Mouse (Mus musculus) limb, embryonic 14.5 days (tissue): Measurements from ENCODE around the gene Elmo1. TPM values are rescaled to one million over a fixed set of nuclear protein-coding genes. Genes with fewer than 3 reads are reported as not detected.

Source experiments
- ATAC-seq: fragments of 200-750 bp; cut with Nextera tagmentation; 2 replicates; pipeline ENCODE4 v1.8.0; 2017; ENCODE audit warnings: low read depth, moderate number of reproducible peaks, moderate TSS enrichment; ENCODE audit not compliant: low FRiP score
- DNase-seq: peaks from one replicate; pipeline ENCODE4 v3.0.0-alpha.2; 2015; ENCODE audit warnings: low spot score
- H3K27ac ChIP-seq: fragments of 300-500 bp; sonication (generic); replicated peaks from 2 replicates; pipeline ENCODE4 v1.5.1; 2014; ENCODE audit warnings: low read depth, mild to moderate bottlenecking, low read length, moderate library complexity, mixed read lengths
- H3K27me3 ChIP-seq: fragments of 300-500 bp; sonication (generic); 2 replicates; pipeline ENCODE4 v1.6.1; 2014; ENCODE audit warnings: low read length, mixed read lengths; ENCODE audit not compliant: control insufficient read depth, insufficient read depth
- H3K36me3 ChIP-seq: fragments of 300-500 bp; sonication (generic); 2 replicates; pipeline ENCODE4 v1.6.1; 2014; ENCODE audit warnings: mild to moderate bottlenecking, low read length, moderate library complexity, mixed read lengths; ENCODE audit not compliant: control insufficient read depth, insufficient read depth
- H3K4me1 ChIP-seq: fragments of 300-500 bp; sonication (generic); 2 replicates; pipeline ENCODE4 v1.6.1; 2014; ENCODE audit warnings: antibody characterized with exemption, low read length, mixed read lengths; ENCODE audit not compliant: control insufficient read depth, insufficient read depth
- H3K4me2 ChIP-seq: fragments of 300-500 bp; sonication (generic); replicated peaks from 2 replicates; pipeline ENCODE4 v1.6.1; 2014; ENCODE audit warnings: low read depth, mild to moderate bottlenecking, low read length, moderate library complexity; ENCODE audit not compliant: severe bottlenecking
- H3K4me3 ChIP-seq: fragments of 300-500 bp; sonication (generic); replicated peaks from 2 replicates; pipeline ENCODE4 v1.5.1; 2014; ENCODE audit warnings: low read length
- H3K9ac ChIP-seq: fragments of 300-500 bp; sonication (generic); 2 replicates; pipeline ENCODE4 v1.6.1; 2014; ENCODE audit warnings: mild to moderate bottlenecking, low read depth, low read length, moderate library complexity; ENCODE audit not compliant: severe bottlenecking
- H3K9me3 ChIP-seq: fragments of 300-500 bp; sonication (generic); 2 replicates; pipeline ENCODE4 v1.6.1; 2016; ENCODE audit warnings: low read length; ENCODE audit not compliant: control insufficient read depth
- POLR2A ChIP-seq: fragments of 200-500 bp; IDR thresholded peaks from 2 replicates; pipeline ENCODE4 v1.8.0; 2012; ENCODE audit warnings: inconsistent platforms, mild to moderate bottlenecking, moderate library complexity, borderline replicate concordance; ENCODE audit not compliant: insufficient read depth, insufficient read length; ENCODE audit errors: extremely low read depth
- WGBS: fragments of 180-500 bp; shearing (Covaris S2); extraction: QIAGEN DNeasy Blood & Tissue Kit; methylation state at CpG from one replicate; pipeline ENCODE4 v1.1.7; 2014; 5-methylcytosine and 5-hydroxymethylcytosine counted together
- polyA plus RNA-seq, 2 experiments: library from polyadenylated mRNA; depleted of rRNA in 1 of 2; stranded (reverse) in 1 of 2; unstranded in 1 of 2; fragments of >200 nt; fragmentation: Nextera tagmentation in 1 of 2; extraction: Ambion mirVana in 1 of 2; gene quantifications; 2 replicates each; pipeline versions ENCODE4 v1.2.1 to v1.2.3; 2012 to 2014

Gene Elmo1
- polyA plus RNA-seq, 2 experiments: 12.8 TPM

- 56% methylated on average over 3 of the region's 3 CpGs for WGBS
- H3K9me3 ChIP-seq: no peaks in the 10 kb centered on the region
- DNase-seq (no peak), ATAC-seq (no peak)
- no peaks in the 10 kb centered on the region for H3K27me3 ChIP-seq
- no peak overlapping the region for H3K27ac ChIP-seq
- TF ChIP-seq POLR2A: no peak
- H3K9ac ChIP-seq: no peak overlapping the region
- no peak overlapping the region for H3K4me2 ChIP-seq
- no peaks in the 10 kb centered on the region for H3K36me3 ChIP-seq
- H3K4me1 ChIP-seq: no peaks in the 10 kb centered on the region
- no peak overlapping the region for H3K4me3 ChIP-seq
Observed at GRCm38 (mm10) chr13:20123975-20124374, 33.6 kb downstream of the Elmo1 start.

- Histone ChIP-seq H3K4me3 (no peak overlapping the region), H3K4me2 (no peak overlapping the region), H3K36me3 (no peaks in the 10 kb centered on the region), H3K9me3 (no peaks in the 10 kb centered on the region), H3K27ac (no peak overlapping the region), H3K27me3 (no peaks in the 10 kb centered on the region), H3K4me1 (no peaks in the 10 kb centered on the region), H3K9ac (no peak overlapping the region)
- TF ChIP-seq POLR2A: no peak
- DNase-seq (no peak), ATAC-seq (no peak)
- 54% methylated on average over 7 of the region's 7 CpGs for WGBS
Observed at GRCm38 (mm10) chr13:20124965-20125364, 34.6 kb downstream of the Elmo1 start.

GRCm38 (mm10) chr13:20125845-20126244, 35.4 kb downstream of the Elmo1 start:
- no peak for ATAC-seq
- Histone ChIP-seq H3K4me3 (no peak overlapping the region), H3K27me3 (no peaks in the 10 kb centered on the region), H3K4me1 (no peaks in the 10 kb centered on the region), H3K9ac (no peak overlapping the region), H3K4me2 (no peak overlapping the region), H3K9me3 (no peaks in the 10 kb centered on the region), H3K36me3 (no peaks in the 10 kb centered on the region), H3K27ac (no peak overlapping the region)
- no peak for TF ChIP-seq POLR2A
- WGBS: 90% methylated on average over 10 of the region's 10 CpGs
- no peak for DNase-seq

GRCm38 (mm10) chr13:20127553-20127952, 37.2 kb downstream of the Elmo1 start:
- ATAC-seq (no peak), DNase-seq (no peak)

GRCm38 (mm10) chr13:20128097-20128496, 37.7 kb downstream of the Elmo1 start:
- H3K27me3 ChIP-seq: no peaks in the 10 kb centered on the region
- H3K36me3 ChIP-seq: no peaks in the 10 kb centered on the region
- no peak overlapping the region for H3K9ac ChIP-seq
- no peaks in the 10 kb centered on the region for H3K9me3 ChIP-seq
- H3K27ac ChIP-seq: no peak overlapping the region
- no peak overlapping the region for H3K4me2 ChIP-seq
- H3K4me1 ChIP-seq: 0 out of 2 replicates have a peak, but pooled peaks cover 3% of the 10 kb centered on the region
- H3K4me3 ChIP-seq: no peak overlapping the region
- no peak for ATAC-seq
- no peak for TF ChIP-seq POLR2A
- 75% methylated on average over 4 of the region's 4 CpGs for WGBS
- no peak for DNase-seq

More at GRCm38 (mm10) chr13:20127553-20127952, 37.2 kb downstream of the Elmo1 start:
- Histone ChIP-seq H3K9ac (no peak overlapping the region), H3K27me3 (no peaks in the 10 kb centered on the region), H3K9me3 (no peaks in the 10 kb centered on the region), H3K27ac (no peak overlapping the region), H3K4me3 (no peak overlapping the region), H3K4me1 (no peaks in the 10 kb centered on the region), H3K36me3 (no peaks in the 10 kb centered on the region), H3K4me2 (no peak overlapping the region)
- WGBS: 55% methylated on average over 4 of the region's 4 CpGs
- no peak for TF ChIP-seq POLR2A

GRCm38 (mm10) chr13:20130731-20131130, 40.3 kb downstream of the Elmo1 start:
- Histone ChIP-seq H3K27me3 (no peaks in the 10 kb centered on the region), H3K9me3 (no peaks in the 10 kb centered on the region), H3K4me3 (no peak overlapping the region), H3K27ac (no peak overlapping the region), H3K9ac (no peak overlapping the region), H3K4me2 (no peak overlapping the region), H3K36me3 (no peaks in the 10 kb centered on the region), H3K4me1 (peaks cover 19% of the 10 kb centered on the region)
- no peak for DNase-seq
- WGBS: 79% methylated on average over 3 of the region's 3 CpGs
- TF ChIP-seq POLR2A: no peak
- ATAC-seq: no peak
